Mouse (Mus musculus): ENCODE measurements around the gene Baiap3.

Baiap3 gene

GRCm38 (mm10) chr17:25256140-25256754 is at the start of gene Baiap3:
TSS of gene Baiap3 (minus strand) at chr17:25256364.
- no peak for DNase-seq (ENCODE audit: low spot score)

GRCm38 (mm10) chr17:25298094-25298493 is 41.9 kb upstream of the Baiap3 start, which contains the start of gene Prss34:
TSS of gene Prss34 (plus strand) at chr17:25298394.
- DNase-seq (ENCODE audit: low spot score): no peak

DNA sequence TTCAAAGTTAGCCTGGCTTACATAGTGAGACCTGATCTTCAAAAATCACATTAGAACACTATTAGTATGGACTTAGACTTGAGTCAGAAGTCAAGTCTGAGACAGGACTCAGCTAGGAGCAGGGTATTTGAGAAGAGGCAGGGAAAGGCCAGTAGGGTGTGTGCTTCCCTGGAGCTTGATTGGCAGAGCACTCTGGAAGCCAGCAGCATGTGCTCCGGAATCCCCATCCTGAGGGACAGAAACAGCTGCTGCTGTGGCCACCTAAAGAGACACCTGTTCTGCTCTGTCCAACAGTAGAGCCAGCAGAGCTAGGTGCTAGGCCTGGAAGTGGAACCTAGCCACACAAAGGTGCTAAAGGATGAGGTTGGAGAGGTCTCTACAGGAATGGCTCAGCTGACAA is 37.9 kb upstream of the Baiap3 start:
- no peak for DNase-seq (ENCODE audit: low spot score)

DNA sequence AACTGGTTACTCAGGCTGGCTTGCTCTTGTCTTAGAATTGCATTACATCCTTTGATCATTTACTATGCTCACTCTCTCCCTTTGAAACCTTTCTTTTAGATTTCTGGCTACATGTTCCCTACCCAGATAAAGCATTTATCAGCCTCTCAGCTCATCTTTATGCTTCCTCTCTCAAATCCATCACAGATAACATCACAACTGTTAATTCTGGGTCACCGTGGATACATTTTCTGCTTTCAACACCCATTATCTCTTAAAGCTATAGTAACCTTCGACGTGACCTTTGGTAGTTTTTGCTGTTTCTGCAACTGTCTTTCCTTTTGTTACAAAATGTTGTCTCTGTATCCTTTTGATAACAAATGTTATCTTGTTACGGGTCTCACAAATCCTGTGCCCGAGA is 37.3 kb upstream of the Baiap3 start:
- DNase-seq (ENCODE audit: low spot score): no peak

- no peak for DNase-seq (ENCODE audit: low spot score)
Measured at GRCm38 (mm10) chr17:25290411-25290810, 34.2 kb upstream of the Baiap3 start.

GRCm38 (mm10) chr17:25288842-25289241 is 32.7 kb upstream of the Baiap3 start:
- DNase-seq (ENCODE audit: low spot score): no peak

GRCm38 (mm10) chr17:25285033-25285432 is 28.9 kb upstream of the Baiap3 start:
- no peak for DNase-seq (ENCODE audit: low spot score)

DNA sequence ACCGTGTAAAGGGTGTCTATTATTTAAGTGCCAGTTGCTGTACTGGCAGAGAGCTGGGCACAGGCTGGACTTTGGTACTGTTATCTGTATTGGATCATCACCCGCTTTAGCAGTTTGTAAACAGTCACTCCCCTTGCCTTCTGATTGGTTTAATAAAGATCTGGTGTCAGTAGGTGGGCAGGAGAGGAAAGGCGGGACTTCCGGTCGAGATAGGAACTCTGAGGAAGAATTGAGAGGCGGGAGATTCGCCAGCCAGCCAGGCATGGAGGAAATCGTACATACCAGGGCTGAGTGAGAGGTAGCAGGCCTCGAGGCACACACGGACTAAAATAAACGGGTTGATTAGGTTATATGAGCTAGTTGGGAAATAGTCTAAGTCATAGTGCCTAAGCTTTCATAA is 26.0 kb upstream of the Baiap3 start:
- DNase-seq (ENCODE audit: low spot score): no peak

- no peak for DNase-seq (ENCODE audit: low spot score)
Measured at GRCm38 (mm10) chr17:25275833-25276232, 19.7 kb upstream of the Baiap3 start.

- DNase-seq (ENCODE audit: low spot score): no peak
Measured at GRCm38 (mm10) chr17:25274571-25275346, 18.6 kb upstream of the Baiap3 start, which contains the start of gene Ube2i. TSS of gene Ube2i (minus strand) at chr17:25274622.

DNA sequence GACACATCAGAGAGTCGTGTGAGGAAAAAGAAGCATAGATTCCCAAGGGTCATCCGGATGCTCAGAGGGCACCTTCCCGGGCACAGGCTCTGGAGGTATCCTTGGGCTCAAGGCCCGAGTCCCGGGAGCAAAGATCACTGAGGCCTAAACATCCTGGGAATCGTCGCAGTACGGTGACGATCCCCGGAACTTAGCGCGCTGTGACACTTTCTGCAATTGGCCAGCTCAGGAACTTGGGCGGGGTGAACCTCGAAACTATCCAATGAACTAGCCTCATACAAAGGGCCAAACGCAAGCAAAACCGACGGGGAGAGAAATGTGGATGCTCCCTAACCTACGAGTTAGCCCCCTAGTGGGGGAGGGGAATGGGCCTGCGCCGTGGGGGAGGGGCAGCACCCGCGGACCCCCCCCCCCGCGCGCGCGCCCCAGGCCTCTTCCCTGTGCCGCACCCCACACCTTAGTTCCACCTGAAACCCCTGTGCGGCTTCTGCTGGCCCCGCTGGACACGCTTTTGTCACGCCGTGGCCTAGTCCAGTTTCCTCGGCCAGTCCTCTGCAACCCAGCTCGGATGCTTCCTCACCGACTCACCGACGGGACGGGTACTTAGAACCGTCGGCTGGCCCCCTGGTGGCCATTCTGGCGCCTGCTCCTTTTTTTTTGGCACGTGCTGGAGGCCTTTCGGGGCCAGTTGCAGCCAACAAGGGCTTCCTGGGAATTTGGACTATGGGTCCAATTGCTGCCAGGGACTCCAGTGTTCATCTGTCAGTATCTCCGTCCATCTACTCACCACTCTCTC is 17.7 kb upstream of the Baiap3 start:
- DNase-seq (ENCODE audit: low spot score): peak; percentile 62

GRCm38 (mm10) chr17:25272951-25273705 is 17.0 kb upstream of the Baiap3 start:
- peak; percentile 54 for DNase-seq (ENCODE audit: low spot score)

DNA sequence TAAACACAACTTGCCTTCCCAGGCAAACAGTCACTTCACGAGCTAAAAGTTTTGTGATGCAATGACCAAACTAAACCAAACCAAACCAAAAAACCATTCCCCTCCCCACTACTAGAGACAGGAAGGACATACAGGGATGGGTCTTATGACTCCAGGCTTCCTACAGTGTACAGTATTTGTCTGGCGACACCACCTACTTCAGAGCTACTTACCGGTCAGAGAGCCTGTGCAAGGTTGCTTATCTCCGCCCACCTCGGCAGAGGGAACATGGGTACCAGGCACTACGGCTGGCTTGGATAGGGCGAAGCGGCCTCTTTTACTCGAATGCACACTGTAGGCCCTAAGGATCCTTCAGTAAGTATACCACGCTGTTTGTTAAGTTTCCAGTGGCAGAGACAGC is 16.2 kb upstream of the Baiap3 start:
- no peak for DNase-seq (ENCODE audit: low spot score)

GRCm38 (mm10) chr17:25270795-25271335 is 14.7 kb upstream of the Baiap3 start:
- no peak for DNase-seq (ENCODE audit: low spot score)

DNA sequence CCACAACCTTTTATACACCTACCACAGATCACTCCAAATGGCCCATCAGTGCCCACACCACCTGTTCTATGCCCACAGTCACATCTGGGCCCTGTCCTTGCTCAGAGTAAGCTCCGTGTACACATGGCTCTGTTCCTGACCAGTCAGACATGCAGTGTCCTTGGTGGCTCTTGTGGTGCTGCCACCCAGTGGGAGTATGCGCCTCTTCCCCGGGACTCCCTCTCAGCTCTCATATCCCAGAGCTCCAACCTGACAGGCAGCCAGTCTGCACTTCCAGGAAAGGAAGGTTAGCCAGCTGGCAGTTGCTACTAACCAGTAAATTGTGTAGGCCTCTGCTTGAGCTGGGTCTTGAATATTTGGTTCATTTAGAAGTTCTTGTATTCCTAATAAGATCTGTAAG is 8.3 kb upstream of the Baiap3 start:
- no peak for DNase-seq (ENCODE audit: low spot score)

DNA sequence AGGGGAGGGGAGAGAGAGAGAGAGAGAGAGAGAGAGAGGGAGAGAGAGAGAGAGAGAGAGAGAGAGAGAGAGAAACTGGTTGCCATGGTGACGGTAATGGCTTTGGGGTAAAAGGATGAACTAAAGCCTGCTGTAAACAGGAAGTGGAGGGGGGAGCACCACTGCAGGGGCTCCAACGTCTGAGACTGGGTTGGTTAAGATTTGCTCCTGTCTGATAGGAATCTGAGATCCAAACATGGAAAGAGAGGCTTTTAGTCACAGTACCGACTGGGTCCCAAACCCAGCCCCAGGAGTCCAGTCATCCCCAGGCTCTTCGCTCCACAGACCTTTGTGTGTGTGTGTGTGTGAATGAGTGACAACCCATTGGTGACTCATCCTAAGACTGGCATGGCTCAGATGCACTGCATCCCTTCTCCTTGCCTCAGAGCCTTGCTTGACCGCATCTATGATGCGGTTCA is 1.7 kb upstream of the Baiap3 start:
- no peak for DNase-seq (ENCODE audit: low spot score)

GRCm38 (mm10) chr17:25255110-25255509 is 1.1 kb downstream of the Baiap3 start:
- no peak for DNase-seq (ENCODE audit: low spot score)

- no peak for DNase-seq (ENCODE audit: low spot score)
Measured at GRCm38 (mm10) chr17:25253760-25254159, 2.4 kb downstream of the Baiap3 start.

DNA sequence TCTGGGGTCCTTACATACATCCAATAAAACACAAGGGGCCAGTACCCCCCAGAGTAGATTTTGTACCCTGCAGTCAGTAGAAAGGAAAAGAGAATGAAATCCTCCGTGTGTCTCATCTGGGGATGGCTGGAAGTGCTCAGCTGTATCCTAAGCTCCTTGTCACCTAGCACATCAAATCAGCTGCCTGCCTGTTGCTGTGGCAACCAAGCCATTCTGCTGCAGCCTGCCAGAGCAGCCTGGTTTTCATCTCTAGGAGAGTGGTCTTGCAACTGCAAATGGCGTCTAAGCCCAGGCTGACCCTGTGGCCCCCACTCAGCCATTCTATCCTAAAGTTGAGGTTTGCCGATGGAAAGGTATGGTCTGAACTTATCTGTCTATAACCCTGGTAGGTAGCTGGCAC is 3.5 kb downstream of the Baiap3 start:
- DNase-seq (ENCODE audit: low spot score): no peak

DNA sequence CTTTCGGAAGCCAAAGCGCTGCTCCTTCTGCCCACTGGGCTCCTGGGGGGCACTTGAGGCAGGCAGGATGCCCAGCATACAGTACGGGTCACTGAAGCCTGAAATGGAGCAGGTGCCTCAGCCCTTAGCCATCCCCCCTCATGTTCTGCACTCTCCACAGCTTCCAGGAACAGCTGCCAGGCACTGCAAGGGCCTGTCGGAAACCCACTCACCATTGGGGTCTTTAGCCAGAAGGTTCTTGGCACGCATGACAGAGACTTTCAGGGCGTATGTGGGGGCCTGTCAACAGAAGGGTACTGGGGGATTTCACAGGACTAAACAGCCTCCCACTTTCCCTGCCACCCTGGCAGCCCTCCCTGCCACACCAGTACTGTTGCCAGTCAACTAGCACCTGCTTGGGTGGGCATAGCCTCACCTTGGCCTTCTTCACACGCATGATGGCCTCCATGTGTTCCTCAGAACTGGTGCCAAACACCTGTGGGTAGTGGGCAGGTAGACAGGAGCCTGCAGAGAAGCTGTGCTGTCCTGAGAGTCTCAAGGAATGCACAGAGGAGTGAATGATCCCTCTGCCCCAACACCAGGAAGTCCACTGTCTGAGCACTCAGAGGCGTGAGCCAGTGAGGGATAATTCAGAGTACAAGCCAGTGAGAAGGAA is 5.9 kb downstream of the Baiap3 start:
- DNase-seq (ENCODE audit: low spot score): no peak
